Mouse (Mus musculus): ENCODE measurements around the gene Tcf19.

Tcf19 gene

DNA sequence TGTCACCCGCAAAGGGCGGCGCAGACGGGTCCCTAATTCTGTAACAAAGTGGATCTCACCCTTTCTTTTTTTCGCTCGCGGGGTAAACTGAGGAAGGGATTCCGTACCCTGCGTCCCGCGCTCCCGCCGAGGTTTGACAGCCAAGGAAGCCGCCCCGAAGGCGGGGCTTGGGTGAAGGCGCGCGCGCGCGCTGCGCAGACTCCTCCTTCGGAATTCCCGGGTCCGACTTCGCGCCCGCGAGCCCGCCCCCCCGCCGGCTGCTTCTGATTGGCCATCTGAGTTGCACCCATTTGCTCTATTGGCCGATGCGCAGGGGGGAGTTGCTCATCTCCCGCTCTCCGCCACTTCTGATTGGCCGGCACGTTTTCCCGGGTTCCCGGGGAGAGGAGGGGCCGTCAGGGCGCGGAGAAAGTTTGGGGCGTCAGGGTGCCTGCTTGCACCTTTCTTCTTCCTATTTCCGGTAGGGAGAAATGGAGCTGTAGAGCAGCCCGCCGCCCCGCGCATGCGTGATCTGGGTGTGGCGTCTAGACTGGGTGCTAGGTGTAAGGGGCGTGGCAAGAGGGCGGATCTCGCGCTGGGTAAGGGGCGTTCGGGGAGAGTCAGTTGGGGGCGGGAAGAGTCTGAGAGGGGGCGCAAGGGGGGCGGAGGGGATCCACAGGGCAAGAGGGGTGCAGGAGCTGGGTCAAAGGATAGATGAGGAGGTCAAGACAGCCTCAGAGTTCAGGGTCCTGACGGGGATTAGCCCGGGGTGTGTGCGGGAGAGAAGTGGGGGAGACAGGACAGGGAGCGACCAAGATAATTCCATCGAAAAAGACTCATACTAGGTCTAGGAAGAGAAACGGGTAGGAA is at the start of gene Tcf19, which contains the start of gene Cchcr1:
Gene Tcf19 (minus strand): TSS at position 173 of the 849 bp plus-strand sequence.
Gene Cchcr1 (plus strand): TSS at position 449 of the 849 bp plus-strand sequence.
- DNase-seq (ENCODE audit: extremely low read depth, low read depth, low spot score): peak; percentile 67

DNA sequence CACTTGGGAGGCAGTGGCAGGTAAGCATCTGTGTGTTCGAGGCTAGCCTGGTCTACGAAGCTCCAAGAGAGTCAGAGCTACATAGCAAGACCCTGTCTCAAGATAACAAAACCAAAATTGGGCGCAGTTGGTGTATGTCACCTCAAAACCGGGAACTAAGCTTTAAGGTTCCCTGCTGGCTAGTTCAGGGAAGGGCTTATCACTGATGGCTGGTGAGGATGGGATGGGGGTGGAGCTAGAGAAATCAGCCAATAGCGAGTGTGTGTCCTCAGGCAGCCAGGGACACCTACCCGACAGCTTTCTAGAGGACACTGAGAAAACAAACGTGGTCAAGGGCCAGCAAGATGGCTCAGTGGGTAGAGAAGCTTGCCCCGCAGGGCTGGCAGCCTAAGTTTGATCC is 41.6 kb upstream of the Tcf19 start:
- no peak for DNase-seq (ENCODE audit: extremely low read depth, low read depth, low spot score)

DNA sequence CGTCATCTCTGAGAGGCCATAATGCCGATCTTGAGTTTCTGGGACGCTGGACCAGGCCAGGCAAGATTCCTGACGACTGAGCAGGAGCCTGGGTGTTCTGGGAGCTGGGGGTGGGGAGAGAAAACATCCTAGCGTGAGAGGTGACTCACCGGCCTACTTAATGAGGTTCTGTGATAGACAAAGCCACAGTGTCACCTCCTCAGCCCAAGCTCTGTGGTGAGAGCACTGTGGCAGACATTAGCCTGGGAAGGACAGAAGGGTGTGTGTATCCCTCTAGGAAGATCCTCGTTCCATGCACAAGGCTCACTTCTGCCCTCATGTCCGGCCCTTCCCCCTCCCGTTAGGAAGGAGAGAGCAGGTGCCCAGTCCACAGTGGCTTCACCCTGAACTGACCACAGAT is 40.7 kb upstream of the Tcf19 start:
- DNase-seq (ENCODE audit: extremely low read depth, low read depth, low spot score): no peak

DNA sequence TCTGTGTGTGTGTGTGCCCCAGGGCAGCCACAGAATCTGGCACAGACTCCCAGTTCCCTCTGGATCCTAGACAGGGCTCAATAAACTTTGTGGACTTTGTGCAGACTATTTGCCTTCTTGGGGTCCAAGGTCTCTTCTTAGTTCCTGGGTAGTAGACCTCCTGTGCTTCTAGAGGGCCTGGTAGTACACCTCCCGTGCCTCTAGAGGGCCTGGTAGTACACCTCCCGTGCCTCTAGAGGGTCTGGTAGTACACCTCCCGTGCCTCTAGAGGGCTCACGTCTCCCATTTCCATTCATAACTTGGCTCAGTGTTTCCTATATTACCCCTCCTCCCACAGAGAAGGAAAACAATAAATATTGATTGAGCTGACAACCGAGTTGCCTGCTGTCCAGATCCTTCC is 40.2 kb upstream of the Tcf19 start:
- DNase-seq (ENCODE audit: extremely low read depth, low read depth, low spot score): no peak

DNA sequence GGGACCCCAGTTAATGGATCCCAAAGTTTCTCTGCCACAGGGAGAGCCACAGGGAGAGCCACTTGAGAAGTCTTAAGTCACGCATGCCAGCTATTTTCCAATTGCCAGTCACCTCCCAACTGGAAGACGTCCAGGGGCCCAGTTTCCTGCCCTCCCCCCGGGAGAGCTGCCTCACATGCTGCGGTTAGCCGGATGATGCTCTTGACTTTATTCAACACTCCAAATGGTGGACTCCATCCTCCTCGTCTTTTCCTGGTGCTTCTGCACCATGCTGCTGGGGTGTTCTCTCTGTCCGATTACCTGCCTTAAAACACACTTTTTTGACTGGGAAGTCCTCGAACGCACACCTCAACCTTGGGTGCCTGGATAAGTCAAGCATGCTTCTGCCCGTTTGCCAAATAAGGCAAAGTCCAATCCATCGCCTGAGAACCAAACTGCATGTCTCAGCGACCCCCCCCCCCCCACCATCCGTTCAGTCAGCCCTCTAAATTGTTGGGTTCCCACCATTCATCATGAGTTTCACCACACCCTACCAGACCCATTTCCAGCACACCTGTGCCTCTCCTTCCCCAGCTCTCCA is 39.7 kb upstream of the Tcf19 start:
- DNase-seq (ENCODE audit: extremely low read depth, low read depth, low spot score): no peak

DNA sequence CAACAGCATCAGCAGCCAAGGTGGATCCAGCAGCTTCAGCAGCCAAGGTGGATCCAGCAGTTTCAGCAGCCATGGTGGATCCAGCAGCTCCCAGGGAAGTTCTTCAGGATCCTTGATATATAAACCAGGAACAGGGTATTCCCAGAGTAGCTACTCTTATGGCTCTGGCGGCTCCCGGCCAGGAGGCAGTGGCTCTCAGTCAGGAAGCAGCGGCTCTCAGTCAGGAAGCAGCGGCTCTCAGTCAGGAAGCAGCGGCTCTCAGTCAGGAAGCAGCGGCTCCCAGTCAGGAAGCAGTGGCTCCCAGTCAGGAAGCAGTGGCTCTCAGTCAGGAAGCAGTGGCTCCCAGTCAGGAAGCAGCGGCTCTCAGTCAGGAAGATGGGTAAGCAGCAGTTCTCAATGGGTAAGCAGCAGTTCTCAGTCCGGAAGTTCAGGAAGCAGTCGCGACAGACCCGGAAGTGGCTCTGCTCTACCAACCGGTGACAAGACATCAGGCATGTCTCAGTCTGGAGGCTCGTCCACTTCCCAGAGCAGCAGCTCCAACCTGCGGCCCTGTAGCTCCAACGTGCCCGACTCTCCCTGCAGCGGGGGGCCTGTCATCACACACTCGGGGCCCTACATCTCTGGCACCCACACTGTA is 38.3 kb upstream of the Tcf19 start:
- no peak for DNase-seq (ENCODE audit: extremely low read depth, low read depth, low spot score)

DNA sequence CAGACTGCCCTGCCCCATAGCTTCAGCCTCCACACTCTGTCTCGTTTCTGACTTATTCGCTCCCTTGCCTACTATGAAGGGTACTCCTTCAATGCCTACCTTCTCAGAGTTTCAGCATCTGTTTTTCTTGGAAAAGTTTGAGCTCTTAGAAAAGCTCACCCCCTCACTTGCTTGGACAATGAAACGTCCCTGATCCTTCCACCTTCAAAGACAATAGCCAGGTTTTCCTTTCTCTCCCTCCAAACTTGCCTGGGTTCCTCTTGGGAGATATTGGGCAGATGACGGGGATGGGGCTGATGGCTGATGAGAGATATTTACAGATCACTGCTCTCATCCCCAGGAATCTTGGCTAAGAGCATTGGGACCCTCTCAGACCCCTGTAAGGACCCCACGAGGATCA is 37.7 kb upstream of the Tcf19 start:
- no peak for DNase-seq (ENCODE audit: extremely low read depth, low read depth, low spot score)

DNA sequence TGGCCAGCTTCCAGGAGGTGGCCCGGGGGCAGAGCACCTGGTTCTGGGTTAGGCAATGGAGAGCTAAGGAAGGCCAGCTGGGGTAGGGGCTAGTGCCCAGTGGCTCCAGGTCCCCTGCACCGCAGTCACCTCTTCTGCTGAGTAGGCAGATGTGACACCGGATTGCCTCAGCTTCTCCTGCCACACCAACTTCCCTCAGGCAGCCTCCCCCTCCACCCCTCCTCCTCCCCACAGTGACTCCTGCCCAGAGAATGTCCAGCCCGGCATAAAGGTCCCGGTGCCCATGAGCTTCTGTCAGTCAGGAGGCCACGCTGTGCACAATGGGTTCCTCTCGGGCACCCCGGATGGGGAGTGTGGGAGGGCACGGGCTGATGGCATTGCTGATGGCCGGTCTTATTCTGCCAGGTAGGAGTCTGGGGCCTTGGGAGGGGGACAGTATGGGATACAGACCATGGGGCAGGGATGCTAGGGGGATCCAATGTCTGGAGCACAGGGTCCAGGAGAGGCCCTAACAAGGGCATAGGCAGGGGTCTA is 35.3 kb upstream of the Tcf19 start, which contains the start of gene Cdsn:
Gene Cdsn (plus strand): TSS at position 248 of the 534 bp plus-strand sequence.
- DNase-seq (ENCODE audit: extremely low read depth, low read depth, low spot score): no peak

DNA sequence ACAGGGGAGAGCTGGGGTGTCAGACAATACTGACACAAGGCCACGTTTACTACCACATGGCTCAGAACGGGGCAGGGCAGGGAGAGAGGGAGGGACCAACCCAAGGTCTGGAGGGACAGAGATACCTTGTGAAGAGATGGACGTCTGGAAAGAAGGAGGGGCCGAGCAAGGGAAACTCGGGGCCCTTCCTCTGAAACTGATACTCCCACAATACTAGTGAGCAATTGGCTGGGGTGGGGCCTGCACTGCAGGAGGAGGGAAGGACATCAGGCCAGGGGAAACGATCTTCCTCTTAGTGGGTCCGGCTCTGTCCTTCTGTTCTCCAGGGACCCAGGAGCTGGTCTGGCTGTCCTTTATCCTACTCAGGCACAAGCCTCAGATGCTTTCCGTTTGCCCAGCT is 34.2 kb upstream of the Tcf19 start:
- no peak for DNase-seq (ENCODE audit: extremely low read depth, low read depth, low spot score)

DNA sequence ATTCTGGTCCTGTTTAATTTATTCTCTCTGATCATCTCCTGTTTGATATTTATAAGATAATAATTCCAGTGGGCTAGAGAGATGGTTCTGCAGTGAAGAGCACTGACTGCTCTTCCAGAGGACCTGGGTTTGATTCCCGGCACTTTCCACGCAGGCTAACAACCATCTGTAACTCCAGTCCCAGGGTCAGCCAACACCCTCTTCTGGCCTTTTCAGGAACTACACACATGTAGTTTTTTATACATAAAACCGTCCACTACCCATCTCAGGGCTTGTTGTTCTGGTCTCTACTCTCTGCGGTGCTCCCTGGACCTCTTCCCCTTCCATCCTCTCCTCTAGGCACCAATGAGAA is 33.5 kb upstream of the Tcf19 start:
- no peak for DNase-seq (ENCODE audit: extremely low read depth, low read depth, low spot score)

DNA sequence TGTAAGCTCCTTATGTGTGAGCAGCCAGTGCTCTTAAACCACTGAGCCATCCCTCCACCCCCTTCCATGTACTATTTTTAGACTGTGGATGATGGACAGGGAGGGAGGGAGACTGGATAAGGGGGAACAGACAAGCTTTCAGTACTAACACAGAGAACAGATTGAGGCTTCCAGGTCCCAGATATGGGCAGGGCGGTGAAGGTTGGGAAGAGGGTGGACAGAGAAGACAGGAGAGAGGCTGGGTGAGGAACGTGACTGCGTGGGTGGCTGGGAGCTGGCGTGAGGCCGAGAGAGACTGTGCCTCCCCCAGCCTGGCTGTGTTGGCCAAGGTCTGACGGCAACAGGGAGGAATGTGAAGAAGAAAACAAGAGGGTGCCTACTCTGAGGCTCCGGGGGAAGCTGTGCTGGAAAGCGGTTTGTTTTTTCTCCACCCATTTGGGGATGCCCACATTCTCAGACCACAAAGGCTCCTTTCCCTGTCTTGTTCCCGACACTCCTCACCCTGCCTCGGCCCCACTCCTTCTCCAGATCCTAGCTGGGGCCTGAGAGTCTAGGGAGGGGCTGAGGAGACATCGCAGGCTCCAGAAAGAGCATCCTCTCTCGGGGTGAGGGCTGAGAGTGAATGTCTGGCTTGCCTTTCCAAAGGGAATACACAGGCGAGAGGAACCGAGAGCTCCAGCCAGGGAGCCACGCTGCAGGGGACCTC is 33.0 kb upstream of the Tcf19 start:
- DNase-seq (ENCODE audit: extremely low read depth, low read depth, low spot score): peak; percentile 10

DNA sequence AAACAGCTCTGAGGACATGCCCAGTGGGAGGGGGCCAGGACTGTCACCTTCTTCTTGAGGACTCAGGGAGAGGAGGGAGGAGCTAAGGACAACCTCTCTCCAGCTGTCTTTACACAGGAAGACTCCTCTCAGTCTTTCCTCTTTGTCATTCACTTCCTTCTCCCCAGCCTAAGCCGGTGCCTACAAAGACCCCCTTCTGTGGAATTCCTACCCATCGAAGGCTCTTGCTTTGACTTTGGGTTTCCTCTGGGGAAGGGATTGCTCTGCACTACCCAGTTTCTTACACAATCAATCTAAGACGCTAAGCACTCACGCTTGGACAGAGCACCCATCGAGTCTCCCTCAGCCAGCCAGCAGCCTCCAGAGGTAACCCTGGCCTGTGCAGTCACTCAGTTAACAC is 32.0 kb upstream of the Tcf19 start:
- DNase-seq (ENCODE audit: extremely low read depth, low read depth, low spot score): no peak

DNA sequence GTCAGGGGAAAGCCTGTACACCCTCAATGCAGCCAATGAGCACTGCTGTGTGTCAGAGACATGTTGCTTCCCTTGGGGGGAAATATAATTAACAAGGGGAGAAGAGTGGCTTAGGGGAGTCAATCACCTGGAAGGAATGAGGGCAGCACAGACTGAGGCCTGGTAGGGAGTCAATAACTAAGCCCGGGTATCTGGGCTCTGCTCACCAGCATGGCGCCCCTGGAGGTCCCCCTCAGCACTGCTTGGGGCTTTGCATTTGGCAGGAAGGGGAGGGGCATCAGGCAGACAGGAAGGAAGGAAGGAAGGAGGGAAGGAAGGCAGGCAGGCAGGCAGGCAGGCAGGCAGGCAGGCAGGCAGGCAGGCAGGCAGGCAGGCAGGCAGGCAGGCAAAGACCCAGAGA is 30.8 kb upstream of the Tcf19 start:
- no peak for DNase-seq (ENCODE audit: extremely low read depth, low read depth, low spot score)

DNA sequence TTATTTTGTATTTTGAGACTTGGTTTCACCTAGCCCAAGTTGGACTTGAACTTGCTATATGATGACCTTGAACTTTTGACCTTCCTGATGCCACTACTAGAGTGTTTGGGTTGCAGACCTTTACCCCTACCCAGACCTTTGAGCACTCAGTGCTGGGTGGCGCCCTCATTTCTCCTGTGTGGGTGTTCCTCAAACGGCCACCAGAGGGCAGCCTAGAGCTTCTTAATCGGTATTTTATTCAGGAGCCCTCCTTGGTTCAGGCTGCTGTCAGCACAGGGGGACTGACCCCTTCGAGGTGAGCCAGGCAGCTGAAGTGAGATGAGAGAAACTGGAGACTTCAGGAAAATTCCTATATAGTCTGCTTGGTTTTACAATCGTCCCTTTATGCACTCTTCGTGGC is 28.1 kb upstream of the Tcf19 start:
- no peak for DNase-seq (ENCODE audit: extremely low read depth, low read depth, low spot score)

DNA sequence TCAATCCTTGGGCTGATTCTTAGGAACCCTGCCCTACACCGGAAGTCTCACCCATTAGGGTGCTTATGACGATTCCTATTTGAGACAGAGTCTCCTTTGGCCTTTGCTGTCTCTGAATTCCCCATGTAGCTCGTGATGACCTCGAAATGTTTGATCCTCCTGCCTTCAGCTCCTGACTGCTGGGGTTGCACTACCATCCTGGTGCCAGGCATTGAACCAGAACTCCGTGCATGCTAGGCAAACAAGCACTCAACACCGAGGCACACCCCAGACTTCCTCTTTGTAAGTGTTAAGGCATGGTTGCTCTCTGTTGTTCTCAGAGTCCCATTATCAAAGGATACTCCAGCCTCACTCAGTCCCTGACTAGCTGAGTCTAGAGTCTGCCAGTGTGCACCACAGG is 27.4 kb upstream of the Tcf19 start:
- DNase-seq (ENCODE audit: extremely low read depth, low read depth, low spot score): no peak

DNA sequence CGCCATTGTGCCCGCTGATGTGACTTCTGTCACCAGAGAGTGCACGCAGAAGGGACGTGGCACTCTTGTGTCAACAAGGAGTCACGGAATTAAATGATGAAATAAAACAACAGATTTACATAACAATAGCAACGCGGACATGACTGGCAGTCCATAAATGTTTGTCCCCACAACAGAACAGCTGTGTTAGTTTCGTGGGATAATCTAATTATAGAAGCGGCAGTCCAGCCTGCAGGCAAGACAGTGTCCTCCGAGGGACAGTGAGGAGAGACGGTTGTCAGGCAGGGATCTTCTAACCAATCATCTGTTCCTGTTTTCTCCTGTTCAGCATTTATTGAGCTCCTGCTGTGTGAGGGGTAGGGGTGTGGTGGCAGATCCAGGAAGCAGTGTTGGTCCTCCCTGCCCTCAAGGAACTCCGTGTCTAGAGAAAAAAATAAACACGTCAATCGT is 26.8 kb upstream of the Tcf19 start:
- no peak for DNase-seq (ENCODE audit: extremely low read depth, low read depth, low spot score)

DNA sequence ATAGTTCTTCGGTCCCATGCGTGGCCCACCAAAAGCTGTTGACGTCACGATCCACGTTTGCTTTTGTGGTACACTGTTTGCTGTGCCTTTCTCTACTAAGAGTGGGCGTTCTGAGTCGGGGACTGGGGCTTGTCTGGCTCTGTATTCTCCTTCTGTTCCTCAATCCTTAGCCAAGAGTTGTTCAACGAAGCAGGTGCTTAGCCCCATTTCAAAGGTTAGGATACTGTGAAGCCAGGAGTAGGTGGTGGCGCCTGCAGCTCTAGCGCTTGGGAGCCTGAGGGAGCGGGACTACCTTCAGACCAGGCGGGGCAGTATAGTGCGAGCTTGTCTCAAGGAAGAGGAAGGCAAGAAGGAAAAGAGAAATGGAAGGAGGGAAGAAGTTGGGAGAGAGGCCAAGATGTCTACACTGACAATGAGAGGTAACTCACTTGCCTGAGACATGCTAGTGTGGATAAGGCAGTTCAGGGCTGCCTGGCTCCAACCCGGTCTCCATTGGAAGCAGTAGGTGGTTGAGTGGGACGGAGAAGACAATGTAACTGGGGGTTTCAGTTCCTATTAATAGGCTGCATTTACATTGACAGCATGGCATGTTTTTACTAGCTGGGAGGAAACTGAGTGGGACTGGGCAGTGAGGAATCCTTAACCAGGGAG is 26.3 kb upstream of the Tcf19 start:
- DNase-seq (ENCODE audit: extremely low read depth, low read depth, low spot score): peak; percentile 8

DNA sequence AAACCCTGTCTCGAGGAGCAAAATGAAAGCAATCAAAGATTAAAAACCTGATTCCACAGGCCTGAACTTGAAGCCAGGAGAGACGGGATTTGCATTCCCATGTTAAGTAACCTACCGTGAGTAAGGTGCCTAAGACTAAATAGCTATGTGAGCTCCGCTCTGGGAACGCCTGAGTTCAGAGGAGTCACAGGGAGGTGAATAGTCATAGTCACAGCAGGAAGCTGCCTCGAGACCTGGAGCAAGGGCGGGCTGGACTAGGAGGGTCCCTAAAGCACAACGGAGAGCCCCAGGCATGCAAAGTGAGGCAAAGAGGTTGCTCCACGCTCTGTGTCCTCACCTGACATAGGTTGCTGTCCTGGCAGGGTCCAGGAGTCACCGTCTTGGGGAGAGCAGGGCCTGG is 22.9 kb upstream of the Tcf19 start:
- no peak for DNase-seq (ENCODE audit: extremely low read depth, low read depth, low spot score)

DNA sequence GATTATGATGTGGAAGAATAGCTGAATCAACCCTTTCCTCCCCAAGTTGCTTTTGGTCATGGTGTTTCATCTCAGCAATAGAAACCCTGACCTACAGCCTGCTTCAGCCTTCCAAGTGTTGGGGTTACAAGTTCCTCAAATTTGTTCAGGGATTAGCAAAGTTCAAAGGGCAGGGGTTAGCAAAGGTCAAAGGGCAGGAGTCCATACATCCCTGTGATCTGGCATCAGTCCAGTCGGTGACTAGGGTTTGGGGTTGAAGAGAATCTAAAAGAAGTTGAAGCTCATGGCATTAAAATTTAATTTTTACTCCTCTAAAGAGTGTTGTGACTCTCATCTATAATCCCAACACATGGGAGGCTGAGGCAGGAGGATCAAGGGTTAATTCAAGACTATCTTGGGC is 21.9 kb upstream of the Tcf19 start:
- no peak for DNase-seq (ENCODE audit: extremely low read depth, low read depth, low spot score)

DNA sequence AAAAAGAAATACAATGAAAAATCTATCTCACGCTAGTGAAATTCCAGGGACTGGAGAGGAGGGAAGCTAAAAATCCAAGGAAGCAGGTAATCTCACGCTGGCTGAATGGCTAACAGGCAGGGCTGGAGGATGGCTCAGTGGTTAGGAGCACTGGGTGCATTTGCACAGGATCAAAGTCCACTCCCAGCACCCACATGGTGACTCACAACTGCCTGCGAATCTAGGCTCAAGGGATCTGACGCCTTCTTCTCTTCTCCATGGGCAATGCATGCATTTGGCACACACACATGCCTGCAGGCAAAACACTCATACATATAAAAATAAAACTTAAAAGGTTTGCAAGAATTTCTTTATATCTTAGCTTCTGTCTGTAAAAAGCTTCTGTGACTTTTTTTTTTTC is 20.8 kb upstream of the Tcf19 start:
- DNase-seq (ENCODE audit: extremely low read depth, low read depth, low spot score): no peak

DNA sequence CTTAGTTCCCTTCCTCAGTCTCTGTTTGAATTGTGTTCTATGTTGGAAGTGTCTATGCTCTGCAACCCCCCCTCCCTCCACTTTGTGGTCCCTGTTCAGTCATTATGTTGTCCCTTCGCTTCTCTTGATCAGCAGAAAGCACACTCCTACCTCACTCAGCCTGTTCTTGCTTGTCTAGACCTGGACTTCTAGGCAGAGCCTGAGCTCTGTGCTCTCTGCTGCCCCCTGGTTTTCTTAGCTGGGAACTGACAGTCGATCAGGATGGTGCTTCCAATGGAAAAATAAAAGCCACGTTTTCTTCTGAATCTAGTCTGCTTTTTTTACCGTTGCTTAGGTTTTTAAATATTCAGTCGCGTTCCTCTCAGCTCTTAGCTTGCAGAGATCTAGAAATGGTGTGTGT is 17.7 kb upstream of the Tcf19 start:
- no peak for DNase-seq (ENCODE audit: extremely low read depth, low read depth, low spot score)

All from fat pad, adult 2 months (tissue).